Mouse (Mus musculus) cortical plate, adult 2 months (tissue): ENCODE measurements around the gene Gclm.

Source experiments
- CTCF ChIP-seq: fragments of 200-500 bp; IDR thresholded peaks from 2 replicates; pipeline ENCODE4 v1.5.1; 2011; ENCODE audit warnings: mild to moderate bottlenecking, control low read depth, low read length; ENCODE audit not compliant: insufficient read depth; ENCODE audit errors: extremely low read depth
- POLR2A ChIP-seq: fragments of 200-500 bp; IDR thresholded peaks from 2 replicates; pipeline ENCODE4 v1.6.1; 2011; ENCODE audit warnings: mild to moderate bottlenecking, low read length, control low read depth; ENCODE audit not compliant: insufficient read depth; ENCODE audit errors: extremely low read depth

DNA sequence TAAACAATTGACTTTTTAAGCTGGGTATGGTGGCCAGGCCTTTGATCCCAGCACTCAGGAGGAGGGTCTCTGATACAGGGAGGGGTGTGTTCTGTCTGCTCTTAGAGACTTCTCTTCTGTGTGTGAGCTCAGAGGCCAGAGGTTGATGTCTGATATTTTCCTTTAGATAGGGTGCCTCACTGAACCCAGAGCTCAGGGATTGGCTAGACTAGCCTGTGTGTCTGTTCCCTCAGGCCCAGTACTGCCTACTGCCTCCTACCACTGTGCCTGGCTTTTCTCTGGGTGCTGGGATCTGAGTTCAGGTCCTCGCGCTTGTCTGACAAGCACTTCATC is 2.4 kb downstream of the Gclm start:
- TF ChIP-seq CTCF (no peak), POLR2A (no peak)
